Mouse (Mus musculus) cortical plate, adult 2 months (tissue): ENCODE results near the gene Paf1.

ENCODE experiments used
- CTCF ChIP-seq: fragments of 200-500 bp; IDR thresholded peaks from 2 replicates; pipeline ENCODE4 v1.5.1; 2011; ENCODE audit warnings: mild to moderate bottlenecking, control low read depth, low read length; ENCODE audit not compliant: insufficient read depth; ENCODE audit errors: extremely low read depth
- POLR2A ChIP-seq: fragments of 200-500 bp; IDR thresholded peaks from 2 replicates; pipeline ENCODE4 v1.6.1; 2011; ENCODE audit warnings: mild to moderate bottlenecking, low read length, control low read depth; ENCODE audit not compliant: insufficient read depth; ENCODE audit errors: extremely low read depth

DNA sequence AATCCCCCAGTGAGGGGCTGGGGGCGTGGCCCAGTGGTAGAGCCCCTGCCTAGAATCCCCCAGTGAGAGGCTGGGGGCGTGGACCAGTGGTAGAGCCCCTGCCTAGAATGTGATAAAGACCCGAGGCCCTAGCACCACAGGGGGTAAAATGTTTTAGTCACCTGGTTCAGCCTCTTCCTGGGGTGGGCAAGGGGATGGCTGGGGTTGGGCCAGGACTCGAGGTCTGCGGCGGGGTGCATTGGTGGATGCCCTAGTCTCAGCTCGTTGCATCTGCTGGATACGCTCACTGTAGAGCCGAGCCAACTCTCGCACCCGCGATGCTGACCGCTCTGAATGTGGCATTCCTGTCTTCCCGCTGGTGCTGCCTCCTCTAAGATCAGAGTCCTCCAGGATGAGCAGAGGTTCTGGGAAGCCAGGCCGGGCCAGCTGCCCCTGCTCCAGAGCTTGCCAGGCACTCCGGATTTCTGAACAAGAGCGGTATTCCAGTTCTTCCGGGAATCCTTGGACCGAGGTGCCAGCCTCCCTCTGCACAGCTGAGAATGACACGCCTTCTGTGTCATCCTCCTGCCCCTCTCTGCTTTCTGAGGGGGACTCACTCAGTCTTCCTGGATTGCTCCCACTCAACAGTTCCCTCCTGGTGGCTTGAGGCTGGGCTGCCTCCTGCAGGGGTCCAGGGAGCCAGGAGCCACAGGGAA is 31.0 kb upstream of the Paf1 start:
- TF ChIP-seq CTCF, result no peak
- TF ChIP-seq POLR2A, result no peak
